Mouse (Mus musculus) G1E (cell line): ENCODE measurements around the gene Pim3.

ENCODE experiments used
- CTCF ChIP-seq: IDR thresholded peaks from 2 replicates; pipeline ENCODE4 v1.5.1; 2012; ENCODE audit warnings: low read depth, low read length, inconsistent platforms, mixed read lengths
- GATA1 ChIP-seq: IDR thresholded peaks from 2 replicates; pipeline ENCODE4 v1.6.1; 2012; ENCODE audit warnings: borderline replicate concordance, low read length, inconsistent platforms, mixed read lengths
- POLR2AphosphoS5 ChIP-seq: IDR thresholded peaks from 2 replicates; pipeline ENCODE4 v1.6.1; 2012; ENCODE audit warnings: low read depth, low read length, inconsistent platforms; ENCODE audit not compliant: insufficient replicate concordance
- TAL1 ChIP-seq: conservative IDR thresholded peaks from 2 replicates; pipeline ENCODE4 v1.6.1; 2012; ENCODE audit warnings: low read depth, low read length, inconsistent platforms, mixed read lengths

DNA sequence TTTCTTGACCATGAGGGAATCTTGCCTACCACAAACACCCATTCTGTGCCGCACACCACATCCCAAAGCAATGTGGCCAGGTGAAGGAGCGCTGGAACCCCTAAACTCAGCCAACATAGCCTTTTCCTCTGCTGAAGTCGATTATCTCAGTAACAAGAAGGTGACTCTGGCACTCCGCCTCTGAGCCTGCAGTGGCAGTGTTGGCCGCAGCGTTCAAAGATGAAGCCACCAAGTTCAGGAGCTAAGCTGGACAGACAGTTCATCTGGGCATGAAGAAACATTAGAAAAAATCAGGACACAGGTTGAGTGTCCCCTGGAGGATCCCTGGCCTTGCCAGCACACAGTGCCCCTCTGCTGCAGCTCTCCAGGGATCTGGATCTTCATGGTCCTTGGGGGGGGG lies 34.5 kb upstream of the Pim3 start:
- TF ChIP-seq CTCF, result no peak
- TF ChIP-seq GATA1, result no peak
- no peak for TF ChIP-seq POLR2AphosphoS5
- no peak for TF ChIP-seq TAL1
